Mouse (Mus musculus) neutrophil, adult 59 days (primary cell): ENCODE data around the gene 2310050C09Rik. TPM values are rescaled to one million over a fixed set of nuclear protein-coding genes. Genes with fewer than 3 reads are reported as not detected.

Experiments used
- total RNA-seq, 2 experiments: library from RNA; stranded (reverse); gene quantifications; 1 replicate in 1 of 2; 2 replicates in 1 of 2; pipeline ENCODE4 v1.2.4; 2023

2310050C09Rik gene
- total RNA-seq, result not detected

GRCm38 (mm10) chr3:92870116-92870515 lies at the start of gene 2310050C09Rik:
TSS of gene 2310050C09Rik (minus strand) at chr3:92870216.

GRCm38 (mm10) chr3:92851186-92851585 lies 18.8 kb downstream of the 2310050C09Rik start, which contains the start of gene Lce1l:
TSS of gene Lce1l (minus strand) at chr3:92851286.

GRCm38 (mm10) chr3:92827108-92827507 lies 42.9 kb downstream of the 2310050C09Rik start, which contains the start of gene Kprp:
TSS of gene Kprp (minus strand) at chr3:92827247.

Other genes with a start within 250 kb of the 2310050C09Rik start
- gene Lce6a, start 248.6 kb downstream of the 2310050C09Rik start, total RNA-seq, result not detected
- gene Lce1a1, start 221.9 kb downstream of the 2310050C09Rik start, total RNA-seq, result not detected
- not detected for gene Lce1b, start 213.3 kb downstream of the 2310050C09Rik start, total RNA-seq
- not detected for gene Lce1a2, start 199.9 kb downstream of the 2310050C09Rik start, total RNA-seq
- gene Lce1c, start 191.0 kb downstream of the 2310050C09Rik start, total RNA-seq, result not detected
- gene Lce1d, start 183.0 kb downstream of the 2310050C09Rik start, total RNA-seq, result not detected
- not detected for gene Lce1e, start 161.1 kb downstream of the 2310050C09Rik start, total RNA-seq
- not detected for gene Lce1f, start 149.9 kb downstream of the 2310050C09Rik start, total RNA-seq
- not detected for gene Gm38119, start 131.1 kb downstream of the 2310050C09Rik start, total RNA-seq
- not detected for gene Lce1g, start 117.9 kb downstream of the 2310050C09Rik start, total RNA-seq
- not detected for gene Lce1h, start 105.2 kb downstream of the 2310050C09Rik start, total RNA-seq
- gene Lce1i, start 91.3 kb downstream of the 2310050C09Rik start, total RNA-seq, result not detected
- not detected for gene Lce1j, start 79.7 kb downstream of the 2310050C09Rik start, total RNA-seq
- gene Lce1k, start 62.3 kb downstream of the 2310050C09Rik start, total RNA-seq, result not detected
- not detected for gene Kprp, start 43.0 kb downstream of the 2310050C09Rik start, total RNA-seq
- gene Lce1l, start 18.9 kb downstream of the 2310050C09Rik start, total RNA-seq, result not detected
- gene Lce3a, start 56.0 kb upstream of the 2310050C09Rik start, total RNA-seq, result not detected
- not detected for gene Lce3b, start 62.8 kb upstream of the 2310050C09Rik start, total RNA-seq
- not detected for gene Lce3c, start 74.3 kb upstream of the 2310050C09Rik start, total RNA-seq
- not detected for gene Lce3d, start 87.2 kb upstream of the 2310050C09Rik start, total RNA-seq
- gene Lce3e, start 96.8 kb upstream of the 2310050C09Rik start, total RNA-seq, result not detected
- gene Lce3f, start 122.0 kb upstream of the 2310050C09Rik start, total RNA-seq, result not detected
- gene Crct1, start 145.5 kb upstream of the 2310050C09Rik start, total RNA-seq, result not detected
- not detected for gene Lce1m, start 148.8 kb upstream of the 2310050C09Rik start, total RNA-seq
- gene Gm4858, start 198.6 kb upstream of the 2310050C09Rik start, total RNA-seq, result not detected